Mouse (Mus musculus) 3134 (cell line): ENCODE results near the gene Echs1.

Experiments used
- DNase-seq: peaks from one replicate; pipeline ENCODE4 v3.0.0-alpha.2; 2011; ENCODE audit warnings: low spot score; ENCODE audit not compliant: insufficient read length; ENCODE audit errors: extremely low read depth

The Echs1 gene

GRCm38 (mm10) chr7:140120484-140120883, 4.2 kb upstream of the Echs1 start:
- DNase-seq = no peak

GRCm38 (mm10) chr7:140115583-140116328, 520 bp downstream of the Echs1 start, which contains the start of gene Paox:
Paox (plus strand) TSS chr7:140115799.
- DNase-seq = peak; percentile 57

- peak; percentile 68 for DNase-seq
Measured at GRCm38 (mm10) chr7:140111943-140112342, 4.3 kb downstream of the Echs1 start.

- no peak for DNase-seq
Measured at GRCm38 (mm10) chr7:140104009-140104408, 12.3 kb downstream of the Echs1 start.

- peak; percentile 86 for DNase-seq
Measured at GRCm38 (mm10) chr7:140101993-140102860, 14.0 kb downstream of the Echs1 start, which contains the start of gene Fuom. Fuom (minus strand) TSS chr7:140102441.

- DNase-seq = no peak
Measured at GRCm38 (mm10) chr7:140101498-140101897, 14.8 kb downstream of the Echs1 start.

GRCm38 (mm10) chr7:140098466-140098865, 17.8 kb downstream of the Echs1 start:
- no peak for DNase-seq

- no peak for DNase-seq
Measured at GRCm38 (mm10) chr7:140096055-140096454, 20.2 kb downstream of the Echs1 start.

- no peak for DNase-seq
Measured at GRCm38 (mm10) chr7:140095556-140095955, 20.7 kb downstream of the Echs1 start.

- no peak for DNase-seq
Measured at GRCm38 (mm10) chr7:140094954-140095353, 21.3 kb downstream of the Echs1 start.

- DNase-seq = no peak
Measured at GRCm38 (mm10) chr7:140092924-140093528, 23.2 kb downstream of the Echs1 start, which contains the start of gene Prap1. Prap1 (plus strand) TSS chr7:140093395.

GRCm38 (mm10) chr7:140090601-140091000, 25.7 kb downstream of the Echs1 start:
- no peak for DNase-seq

- DNase-seq = no peak
Measured at GRCm38 (mm10) chr7:140082242-140082678, 34.0 kb downstream of the Echs1 start, which contains the start of gene Caly. Caly (minus strand) TSS chr7:140082548.

GRCm38 (mm10) chr7:140081408-140082241, 34.7 kb downstream of the Echs1 start:
- no peak for DNase-seq

- no peak for DNase-seq
Measured at GRCm38 (mm10) chr7:140080503-140081156, 35.6 kb downstream of the Echs1 start.

GRCm38 (mm10) chr7:140078711-140079110, 37.6 kb downstream of the Echs1 start:
- no peak for DNase-seq

- DNase-seq = no peak
Measured at GRCm38 (mm10) chr7:140077698-140078097, 38.6 kb downstream of the Echs1 start.

- DNase-seq = no peak
Measured at GRCm38 (mm10) chr7:140070042-140070711, 46.1 kb downstream of the Echs1 start.

- DNase-seq = no peak
Measured at GRCm38 (mm10) chr7:140067397-140067796, 48.9 kb downstream of the Echs1 start.
